Mouse (Mus musculus): ENCODE results near the gene Cnih1.

DNA sequence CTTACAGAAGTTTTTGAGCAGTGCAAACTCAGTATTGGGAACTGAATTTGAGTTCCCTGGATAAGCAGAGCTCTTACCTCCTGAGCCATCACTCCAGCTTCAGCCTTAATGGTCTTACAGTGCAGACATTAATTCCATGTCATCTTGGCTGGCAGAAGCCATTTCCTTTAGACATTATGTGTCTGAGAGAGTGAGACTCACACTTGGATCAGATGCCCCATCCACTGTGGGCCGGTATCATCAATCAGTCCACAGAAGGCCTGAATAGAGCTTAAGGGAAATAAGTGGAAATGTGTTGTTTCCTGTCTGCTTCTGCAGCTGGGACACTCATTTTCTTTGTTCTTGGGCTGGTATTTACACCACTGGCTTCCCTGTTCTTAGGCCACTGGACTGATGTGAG lies 15.6 kb upstream of the Cnih1 start:
- no peak for TF ChIP-seq TCF12 (IDR thresholded peaks at IDR 0.05; ENCODE audit: insufficient read depth, poor library complexity, severe bottlenecking)
- TF ChIP-seq CEBPB (IDR thresholded peaks at IDR 0.05; ENCODE audit: insufficient read depth, poor library complexity, severe bottlenecking), result no peak
